Mouse (Mus musculus): ENCODE results near the gene Sirt6. TPM values are rescaled to one million over a fixed set of nuclear protein-coding genes. Genes with fewer than 3 reads are reported as not detected.
"Not testable (repeated sequence)": the region's sequence is repeated elsewhere in the genome, so short reads cannot be mapped to it uniquely, and the experiment has no call there.

The Sirt6 gene
- polyA plus RNA-seq, 1 experiment from 2014 or later: 15.1 TPM

- Histone ChIP-seq H3K4me2 (replicated peaks; ENCODE audit: low read depth) (peak overlapping the region; percentile 96), H3K27ac (replicated peaks) (no peak overlapping the region), H3K27me3 (ENCODE audit: control insufficient read depth, insufficient read depth, low read length) (no peaks in the 10 kb centered on the region), H3K9me3 (ENCODE audit: control insufficient read depth, low read length) (no peaks in the 10 kb centered on the region), H3K9ac (ENCODE audit: low read length) (peak overlapping the region; percentile 93; the same call in 1 of the 2 replicates), H3K4me3 (ENCODE audit: low read depth, low read length) (no peak overlapping the region), H3K36me3 (ENCODE audit: control insufficient read depth, insufficient read depth, low read length) (no peaks in the 10 kb centered on the region), H3K4me1 (replicated peaks; ENCODE audit: control insufficient read depth, insufficient read depth) (0 out of 2 replicates have a peak, but pooled peaks cover 3% of the 10 kb centered on the region)
- 76% methylated on average over 8 of the region's 8 CpGs for WGBS
- no peak for ATAC-seq (ENCODE audit: low FRiP score, low TSS enrichment)
- no peak for TF ChIP-seq CTCF (IDR thresholded peaks at IDR 0.05; ENCODE audit: low read depth)
- no peak for TF ChIP-seq EP300 (optimal IDR thresholded peaks at IDR 0.05)
- no peak for DNase-seq (ENCODE audit: low spot score)
Observed at GRCm38 (mm10) chr10:81641978-81642647, 14.5 kb upstream of the Sirt6 start.

GRCm38 (mm10) chr10:81641566-81641965, 14.0 kb upstream of the Sirt6 start:
- Histone ChIP-seq H3K4me2 (replicated peaks; ENCODE audit: low read depth) (no peak overlapping the region), H3K4me1 (replicated peaks; ENCODE audit: control insufficient read depth, insufficient read depth) (0 out of 2 replicates have a peak, but pooled peaks cover 3% of the 10 kb centered on the region), H3K27ac (replicated peaks) (no peak overlapping the region), H3K36me3 (ENCODE audit: control insufficient read depth, insufficient read depth, low read length) (no peaks in the 10 kb centered on the region), H3K4me3 (ENCODE audit: low read depth, low read length) (no peak overlapping the region), H3K27me3 (ENCODE audit: control insufficient read depth, insufficient read depth, low read length) (no peaks in the 10 kb centered on the region), H3K9me3 (ENCODE audit: control insufficient read depth, low read length) (no peaks in the 10 kb centered on the region), H3K9ac (ENCODE audit: low read length) (no peak overlapping the region)
- DNase-seq (ENCODE audit: low spot score): no peak
- no peak for ATAC-seq (ENCODE audit: low FRiP score, low TSS enrichment)
- 94% methylated on average over 2 of the region's 2 CpGs for WGBS
- TF ChIP-seq CTCF (IDR thresholded peaks at IDR 0.05; ENCODE audit: low read depth) (no peak), EP300 (optimal IDR thresholded peaks at IDR 0.05) (no peak)

- not testable (repeated sequence) for ATAC-seq (ENCODE audit: low FRiP score, low TSS enrichment); H3K4me3 ChIP-seq (ENCODE audit: low read depth, low read length); H3K9me3 ChIP-seq (ENCODE audit: control insufficient read depth, low read length); H3K4me2 ChIP-seq (replicated peaks; ENCODE audit: low read depth); H3K27me3 ChIP-seq (ENCODE audit: control insufficient read depth, insufficient read depth, low read length); H3K27ac ChIP-seq (replicated peaks); H3K36me3 ChIP-seq (ENCODE audit: control insufficient read depth, insufficient read depth, low read length); H3K9ac ChIP-seq (ENCODE audit: low read length); H3K4me1 ChIP-seq (replicated peaks; ENCODE audit: control insufficient read depth, insufficient read depth)
- WGBS: 41% methylated on average over 4 of the region's 4 CpGs
- peak; percentile 38 for DNase-seq (ENCODE audit: low spot score)
Observed at GRCm38 (mm10) chr10:81640825-81641224, 13.2 kb upstream of the Sirt6 start.

GRCm38 (mm10) chr10:81638101-81638500, 10.5 kb upstream of the Sirt6 start:
- 75% methylated on average over 6 of the region's 6 CpGs for WGBS
- DNase-seq (ENCODE audit: low spot score) (no peak), ATAC-seq (ENCODE audit: low FRiP score, low TSS enrichment) (no peak)

GRCm38 (mm10) chr10:81636338-81636737, 8.7 kb upstream of the Sirt6 start:
- WGBS: 17% methylated on average over 8 of the region's 8 CpGs
- DNase-seq (ENCODE audit: low spot score) (no peak), ATAC-seq (ENCODE audit: low FRiP score, low TSS enrichment) (no peak)

More at GRCm38 (mm10) chr10:81638101-81638500, 10.5 kb upstream of the Sirt6 start:
- Histone ChIP-seq H3K4me2 (replicated peaks; ENCODE audit: low read depth) (no peak overlapping the region), H3K27me3 (ENCODE audit: control insufficient read depth, insufficient read depth, low read length) (no peaks in the 10 kb centered on the region), H3K9me3 (ENCODE audit: control insufficient read depth, low read length) (no peaks in the 10 kb centered on the region), H3K9ac (ENCODE audit: low read length) (no peak overlapping the region), H3K36me3 (ENCODE audit: control insufficient read depth, insufficient read depth, low read length) (no peaks in the 10 kb centered on the region), H3K27ac (replicated peaks) (no peak overlapping the region), H3K4me1 (replicated peaks; ENCODE audit: control insufficient read depth, insufficient read depth) (peaks cover 7% of the 10 kb centered on the region; the same call in 1 of the 2 replicates), H3K4me3 (ENCODE audit: low read depth, low read length) (no peak overlapping the region)
- TF ChIP-seq EP300 (optimal IDR thresholded peaks at IDR 0.05) (no peak), CTCF (IDR thresholded peaks at IDR 0.05; ENCODE audit: low read depth) (no peak)

More at GRCm38 (mm10) chr10:81636338-81636737, 8.7 kb upstream of the Sirt6 start:
- Histone ChIP-seq H3K27ac (replicated peaks) (no peak overlapping the region), H3K9ac (ENCODE audit: low read length) (no peak overlapping the region), H3K9me3 (ENCODE audit: control insufficient read depth, low read length) (no peaks in the 10 kb centered on the region), H3K36me3 (ENCODE audit: control insufficient read depth, insufficient read depth, low read length) (no peaks in the 10 kb centered on the region), H3K4me3 (ENCODE audit: low read depth, low read length) (no peak overlapping the region), H3K4me2 (replicated peaks; ENCODE audit: low read depth) (no peak overlapping the region), H3K27me3 (ENCODE audit: control insufficient read depth, insufficient read depth, low read length) (no peaks in the 10 kb centered on the region), H3K4me1 (replicated peaks; ENCODE audit: control insufficient read depth, insufficient read depth) (peaks cover 4% of the 10 kb centered on the region; the same call in 1 of the 2 replicates)
- TF ChIP-seq EP300 (optimal IDR thresholded peaks at IDR 0.05) (no peak), CTCF (IDR thresholded peaks at IDR 0.05; ENCODE audit: low read depth) (no peak)

Data from stomach, postnatal 0 days (tissue).